21 mouse cellular contexts compared by ENCODE assay signal in genomic region chr9:124112591-124113239, GRCm38 (mm10). TPM values are rescaled to one million over a fixed set of nuclear protein-coding genes. Genes with fewer than 3 reads are reported as not detected.
DNase-seq lines count a peak whose midpoint lies in the region; ATAC-seq lines count a peak whose summit lies in the region.
"Had no signal": no experiment of that assay in that cellular context is flagged by ENCODE, and none has a peak within 500 bp of the region (broad histone marks: within the 10 kb centered on the region; RNA-seq: fewer than 3 reads in every experiment).

No protein-coding gene starts in this region.

- H3K27ac ChIP-seq in liver, embryonic 16.5 days (ENCODE audit: low read length), result peak overlapping the region; percentile 49
- H3K27ac ChIP-seq in hindbrain, embryonic 13.5 days, result no peak overlapping the region
- H3K27ac ChIP-seq: embryonic facial prominence, embryonic 10.5 days; heart, adult 2 months; hindbrain, embryonic 14.5 days; intestine, embryonic 15.5 days; kidney, postnatal 0 days; limb, embryonic 13.5 days; midbrain, embryonic 12.5 days had no signal

- H3K36me3 ChIP-seq in liver, embryonic 16.5 days (ENCODE audit: control insufficient read depth, insufficient read depth), result no peaks in the 10 kb centered on the region
- H3K36me3 ChIP-seq in hindbrain, embryonic 13.5 days, result no peaks in the 10 kb centered on the region
- H3K36me3 ChIP-seq: embryonic facial prominence, embryonic 10.5 days; intestine, embryonic 15.5 days; limb, embryonic 13.5 days; midbrain, embryonic 12.5 days had no signal

- DNase-seq in spleen, postnatal 36 days (ENCODE audit: low spot score in 2 of 2), result peak; percentile 14 to 21
- no peak for DNase-seq in spleen, postnatal 14 days (ENCODE audit: low spot score in 2 of 2)
- DNase-seq in layer of hippocampus, postnatal 10 days (ENCODE audit: low spot score in 2 of 2), result no peak
- DNase-seq: cerebellum, adult 11 months; cerebellum, postnatal 25 days; heart, adult 2 months; thymus, postnatal 4 days had no signal

- H3K9ac ChIP-seq in liver, embryonic 16.5 days (ENCODE audit: low read depth, low read length), result no peak overlapping the region
- no peak overlapping the region for H3K9ac ChIP-seq in hindbrain, embryonic 13.5 days
- H3K9ac ChIP-seq: hindbrain, embryonic 14.5 days; intestine, embryonic 15.5 days; limb, embryonic 13.5 days; midbrain, embryonic 12.5 days had no signal

- no peaks in the 10 kb centered on the region for H3K9me3 ChIP-seq in liver, embryonic 16.5 days (replicated peaks; ENCODE audit: control insufficient read depth, low read length)
- H3K9me3 ChIP-seq in hindbrain, embryonic 13.5 days, result no peaks in the 10 kb centered on the region
- H3K9me3 ChIP-seq: embryonic facial prominence, embryonic 10.5 days; intestine, embryonic 15.5 days; limb, embryonic 13.5 days; midbrain, embryonic 12.5 days had no signal

- peaks cover 11% of the 10 kb centered on the region for H3K4me1 ChIP-seq in liver, embryonic 16.5 days (ENCODE audit: control insufficient read depth, low read depth, low read length)
- no peaks in the 10 kb centered on the region for H3K4me1 ChIP-seq in hindbrain, embryonic 13.5 days (replicated peaks)
- H3K4me1 ChIP-seq: embryonic facial prominence, embryonic 10.5 days; intestine, embryonic 15.5 days; limb, embryonic 13.5 days; midbrain, embryonic 12.5 days had no signal

- H3K4me2 ChIP-seq in liver, embryonic 16.5 days (ENCODE audit: low read depth, low read length), result peak overlapping the region; percentile 3; the same call in 1 of the 2 replicates
- H3K4me2 ChIP-seq in hindbrain, embryonic 13.5 days, result no peak overlapping the region
- H3K4me2 ChIP-seq: hindbrain, embryonic 14.5 days; intestine, embryonic 15.5 days; limb, embryonic 13.5 days; midbrain, embryonic 12.5 days had no signal

- ATAC-seq in erythroid progenitor cell, adult 5-6 weeks (replicated peaks; ENCODE audit: low FRiP score, poor library complexity, severe bottlenecking), result peak; percentile 36
- ATAC-seq in liver, embryonic 16.5 days (ENCODE audit: low read depth), result peak; percentile 84
- ATAC-seq in hindbrain, embryonic 13.5 days (ENCODE audit: low FRiP score), result no peak
- no peak for ATAC-seq in CD4-positive, CD25-positive, alpha-beta regulatory T cell, adult 4 months
- ATAC-seq: forebrain, embryonic 16.5 days had no signal

- H3K27me3 ChIP-seq in liver, embryonic 16.5 days (ENCODE audit: control insufficient read depth, insufficient read depth, low read depth, low read length), result no peaks in the 10 kb centered on the region
- no peaks in the 10 kb centered on the region for H3K27me3 ChIP-seq in hindbrain, embryonic 13.5 days
- H3K27me3 ChIP-seq: intestine, embryonic 15.5 days; limb, embryonic 13.5 days; midbrain, embryonic 12.5 days had no signal

- WGBS in liver, embryonic 16.5 days (ENCODE audit: insufficient replicate concordance), result 16% methylated on average over 1 of the region's 1 CpGs
- WGBS in hindbrain, embryonic 13.5 days, result 78% methylated on average over 1 of the region's 1 CpGs

- H3K4me3 ChIP-seq in liver, embryonic 16.5 days (ENCODE audit: low read depth, low read length), result no peak overlapping the region
- no peak overlapping the region for H3K4me3 ChIP-seq in hindbrain, embryonic 13.5 days
- H3K4me3 ChIP-seq: embryonic facial prominence, embryonic 10.5 days; erythroblast, embryonic 14.5 days; heart, adult 2 months; intestine, embryonic 15.5 days; limb, embryonic 13.5 days; midbrain, embryonic 12.5 days had no signal

RNA-seq across cellular contexts. Expression of gene Ccr5, which starts 8.6 kb away (rescaled TPM):
- total RNA-seq in erythroid progenitor cell, adult 5-6 weeks (2015; ENCODE audit: low replicate concordance), result not detected in 2 replicates
- total RNA-seq in erythroid progenitor cell, adult 5-6 weeks (2017; ENCODE audit: low replicate concordance), result 0.13 and 0.23 TPM in 2 replicates
- 2.2 and 2.6 TPM in 2 replicates for polyA plus RNA-seq in liver, embryonic 16.5 days (2015; fragmentation: Nextera tagmentation; extraction: Ambion mirVana)
- polyA plus RNA-seq in hindbrain, embryonic 13.5 days (2015; fragmentation: Nextera tagmentation; extraction: Ambion mirVana), result 0.52 and 0.90 TPM in 2 replicates
- polyA plus RNA-seq in CD4-positive, CD25-positive, alpha-beta regulatory T cell, adult 4 months (2017; shearing (Covaris generic)), result 1 to 10 TPM; 6.1 to 6.7 TPM
- 10 to 100 TPM in 1 of 2 experiments, 1 to 10 TPM in 1; 9.0 to 10.8 TPM for total RNA-seq in layer of hippocampus, postnatal 10 days (2021)
- total RNA-seq: ES-E14 had no signal
- polyA plus RNA-seq: erythroblast, embryonic 14.5 days had no signal

RNA-seq across cellular contexts. Expression of gene Ccr2, which starts 11.0 kb away (rescaled TPM):
- total RNA-seq in erythroid progenitor cell, adult 5-6 weeks (2015; ENCODE audit: low replicate concordance), result 34.2 and 51.1 TPM in 2 replicates
- total RNA-seq in erythroid progenitor cell, adult 5-6 weeks (2017; ENCODE audit: low replicate concordance), result 21.4 and 26.1 TPM in 2 replicates
- 4.3 and 5.6 TPM in 2 replicates for polyA plus RNA-seq in liver, embryonic 16.5 days (2015; fragmentation: Nextera tagmentation; extraction: Ambion mirVana)
- polyA plus RNA-seq in hindbrain, embryonic 13.5 days (2015; fragmentation: Nextera tagmentation; extraction: Ambion mirVana), result 0.22 and 0.32 TPM in 2 replicates
- polyA plus RNA-seq in CD4-positive, CD25-positive, alpha-beta regulatory T cell, adult 4 months (2017; shearing (Covaris generic)), result 10 to 100 TPM; 48.7 to 51.9 TPM
- under 1 TPM in 1 of 2 experiments, not detected in 1; 0.29 TPM for total RNA-seq in layer of hippocampus, postnatal 10 days (2021)
- total RNA-seq: ES-E14 had no signal
- polyA plus RNA-seq: erythroblast, embryonic 14.5 days; neural tube, embryonic 14.5 days had no signal

Comparison
In these comparisons a context has a peak if more than half of its experiments do, and no peak if none do; other contexts are left out.
1. DNase-seq: peak in spleen, postnatal 36 days (2 of 2); none in spleen, postnatal 14 days (0 of 2) and layer of hippocampus, postnatal 10 days (0 of 2).
2. ATAC-seq: peak in erythroid progenitor cell, adult 5-6 weeks (single experiment) and liver, embryonic 16.5 days (single experiment); none in hindbrain, embryonic 13.5 days (single experiment) and CD4-positive, CD25-positive, alpha-beta regulatory T cell, adult 4 months (single experiment).